Mouse (Mus musculus) liver, postnatal 0 days (tissue): ENCODE data around the gene Ppfibp1. TPM values are rescaled to one million over a fixed set of nuclear protein-coding genes. Genes with fewer than 3 reads are reported as not detected.
"Not testable (repeated sequence)": the region's sequence is repeated elsewhere in the genome, so short reads cannot be mapped to it uniquely, and the experiment has no call there.

Experiments used
- ATAC-seq: fragments of 200-750 bp; cut with Nextera tagmentation; 2 replicates; pipeline ENCODE4 v1.8.0; 2017; ENCODE audit warnings: mild to moderate bottlenecking, moderate library complexity
- DNase-seq: peaks from one replicate; pipeline ENCODE4 v3.0.0-alpha.2; 2016
- H3K27ac ChIP-seq: fragments of 300-500 bp; sonication (generic); 2 replicates; pipeline ENCODE4 v1.5.1; 2014; ENCODE audit warnings: antibody characterized with exemption, moderate library complexity, mild to moderate bottlenecking, low read depth
- H3K27me3 ChIP-seq: fragments of 300-500 bp; sonication (generic); 2 replicates; pipeline ENCODE4 v1.6.1; 2014; ENCODE audit warnings: low read length, control low read depth, mixed read lengths; ENCODE audit not compliant: insufficient read depth
- H3K36me3 ChIP-seq: fragments of 300-500 bp; sonication (generic); replicated peaks from 2 replicates; pipeline ENCODE4 v1.6.1; 2014; ENCODE audit warnings: mild to moderate bottlenecking, control low read depth, low read length, moderate library complexity, mixed read lengths; ENCODE audit not compliant: insufficient read depth
- H3K4me1 ChIP-seq: fragments of 300-500 bp; sonication (generic); 2 replicates; pipeline ENCODE4 v1.6.1; 2014; ENCODE audit warnings: antibody characterized with exemption, mild to moderate bottlenecking, control low read depth; ENCODE audit not compliant: insufficient read depth
- H3K4me2 ChIP-seq: fragments of 300-500 bp; sonication (generic); 2 replicates; pipeline ENCODE4 v1.6.1; 2014; ENCODE audit warnings: low read depth, mild to moderate bottlenecking, low read length, moderate library complexity, mixed read lengths
- H3K4me3 ChIP-seq: fragments of 300-500 bp; sonication (generic); 2 replicates; pipeline ENCODE4 v1.5.1; 2014; ENCODE audit warnings: low read depth, low read length
- H3K9ac ChIP-seq: fragments of 300-500 bp; sonication (generic); replicated peaks from 2 replicates; pipeline ENCODE4 v1.6.1; 2014; ENCODE audit warnings: mild to moderate bottlenecking, moderate library complexity
- H3K9me3 ChIP-seq: fragments of 300-500 bp; sonication (generic); 2 replicates; pipeline ENCODE4 v1.6.1; 2016; ENCODE audit warnings: mild to moderate bottlenecking, control low read depth, low read length, mixed read lengths
- CTCF ChIP-seq: sonication (generic); IDR thresholded peaks from 2 replicates; pipeline ENCODE4 v1.5.1; 2016; ENCODE audit warnings: antibody characterized with exemption, low read depth
- EP300 ChIP-seq: IDR thresholded peaks from 2 replicates; pipeline ENCODE4 v1.6.1; 2016; ENCODE audit warnings: antibody characterized with exemption, low read depth, mild to moderate bottlenecking
- WGBS: fragments of 180-500 bp; shearing (Covaris S2); extraction: QIAGEN DNeasy Blood & Tissue Kit; methylation state at CpG from one replicate; pipeline ENCODE4 v1.1.7; 2014; ENCODE audit not compliant: insufficient replicate concordance; 5-methylcytosine and 5-hydroxymethylcytosine counted together
- polyA plus RNA-seq: library from polyadenylated mRNA; unstranded; fragments of >200 nt; fragmentation: Nextera tagmentation; extraction: Ambion mirVana; gene quantifications from 2 replicates; pipeline ENCODE4 v1.2.1, GENCODE M21; 2015

The Ppfibp1 gene
- polyA plus RNA-seq, 1 experiment from 2014 or later = 11.3 TPM

DNA sequence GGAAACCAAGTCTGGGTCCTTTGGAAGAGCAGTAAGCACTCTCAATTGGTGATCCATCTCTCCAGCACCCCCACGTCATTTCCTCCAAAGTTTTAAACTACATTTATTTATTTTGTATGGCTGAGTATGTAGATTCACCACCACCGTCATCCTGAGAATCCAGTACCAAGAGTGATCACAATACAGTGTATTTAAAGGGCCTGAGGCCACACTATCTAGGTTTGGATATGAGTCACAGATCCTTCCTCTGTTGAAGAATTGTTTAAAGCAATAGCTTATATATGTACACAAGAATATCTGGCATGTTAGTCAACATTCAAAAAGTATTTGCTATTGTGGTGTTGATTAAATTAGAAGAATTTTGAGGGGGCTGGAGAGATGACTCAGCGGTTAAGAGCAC lies 40.0 kb upstream of the Ppfibp1 start:
- no peak for ATAC-seq
- H3K27ac ChIP-seq = no peak overlapping the region
- WGBS = 82% methylated on average over 3 of the region's 3 CpGs

DNA sequence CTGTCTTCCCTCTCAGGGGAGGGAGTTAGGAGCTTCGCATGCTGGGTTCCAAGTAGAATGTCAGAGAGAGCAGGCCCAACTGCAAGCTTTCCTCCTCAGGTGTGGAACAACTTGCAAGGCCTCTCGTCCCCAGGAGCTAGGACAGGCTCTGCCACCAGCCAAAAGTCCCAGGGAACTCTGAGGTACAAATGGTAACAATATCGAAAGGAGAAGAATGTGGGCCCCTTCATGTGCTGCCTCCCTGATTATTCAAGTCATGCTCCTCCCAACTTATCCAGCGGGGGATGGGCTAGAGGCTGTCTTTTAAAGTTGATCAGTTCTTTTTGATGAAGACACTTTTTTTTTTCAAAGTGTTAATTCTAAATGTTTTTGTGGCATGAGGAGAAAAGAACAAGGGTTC lies 38.2 kb upstream of the Ppfibp1 start, which contains the start of gene Smco2:
Smco2 (plus strand) TSS at position 55 of the 400 bp plus-strand sequence.
- Histone ChIP-seq H3K4me1 (no peaks in the 10 kb centered on the region; the same call in 1 of the 2 replicates), H3K27me3 (no peaks in the 10 kb centered on the region), H3K9me3 (no peaks in the 10 kb centered on the region), H3K9ac (no peak within 1 kb of the TSS), H3K27ac (no peak within 1 kb of the TSS), H3K4me2 (no peak within 1 kb of the TSS), H3K4me3 (no peak within 1 kb of the TSS), H3K36me3 (no peaks in the 10 kb centered on the region)
- TF ChIP-seq CTCF (no peak), EP300 (no peak)
- no peak for DNase-seq
- 63% methylated on average over 4 of the region's 4 CpGs for WGBS
- ATAC-seq = no peak

More for the DNA sequence above, 40.0 kb upstream of the Ppfibp1 start:
- DNase-seq = no peak
- H3K9me3 ChIP-seq = no peaks in the 10 kb centered on the region
- H3K4me2 ChIP-seq = no peak overlapping the region
- no peak overlapping the region for H3K4me3 ChIP-seq
- TF ChIP-seq EP300 (no peak), CTCF (no peak)
- H3K4me1 ChIP-seq = no peaks in the 10 kb centered on the region; the same call in 1 of the 2 replicates
- H3K9ac ChIP-seq = no peak overlapping the region
- H3K36me3 ChIP-seq = no peaks in the 10 kb centered on the region
- H3K27me3 ChIP-seq = no peaks in the 10 kb centered on the region

DNA sequence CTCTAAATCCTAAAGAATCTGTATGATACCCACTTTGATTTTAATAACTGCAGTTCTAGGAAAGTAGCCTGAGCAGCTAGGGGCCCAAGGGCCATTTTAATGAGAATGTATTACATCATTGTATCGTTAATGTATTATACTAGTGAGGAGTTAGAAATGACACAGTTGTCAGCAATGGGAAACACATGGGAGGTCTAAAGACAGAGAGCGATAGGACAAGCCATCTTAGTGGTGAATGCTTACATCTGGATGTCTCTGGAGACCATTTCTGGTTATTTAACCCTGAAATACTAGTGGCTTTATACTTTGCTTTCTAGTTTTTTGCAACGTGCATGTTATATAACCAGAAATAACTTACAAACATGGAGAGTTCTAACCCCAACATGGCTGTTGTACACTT lies 36.4 kb upstream of the Ppfibp1 start:
- Histone ChIP-seq H3K4me1 (no peaks in the 10 kb centered on the region; the same call in 1 of the 2 replicates), H3K27ac (no peak overlapping the region), H3K36me3 (no peaks in the 10 kb centered on the region), H3K4me3 (no peak overlapping the region), H3K9ac (no peak overlapping the region), H3K9me3 (no peaks in the 10 kb centered on the region), H3K27me3 (no peaks in the 10 kb centered on the region), H3K4me2 (no peak overlapping the region)
- no peak for TF ChIP-seq CTCF
- no peak for TF ChIP-seq EP300
- DNase-seq = no peak
- WGBS = 82% methylated on average over 3 of the region's 3 CpGs
- ATAC-seq = no peak

- Histone ChIP-seq H3K9ac (no peak overlapping the region), H3K4me2 (no peak overlapping the region), H3K9me3 (no peaks in the 10 kb centered on the region), H3K36me3 (no peaks in the 10 kb centered on the region), H3K27ac (no peak overlapping the region), H3K4me3 (no peak overlapping the region), H3K27me3 (no peaks in the 10 kb centered on the region), H3K4me1 (no peaks in the 10 kb centered on the region; the same call in 1 of the 2 replicates)
- DNase-seq (no peak), ATAC-seq (peak; percentile 17; the same call in 1 of the 2 replicates)
- peak; percentile 34; the same call in 1 of the 2 replicates for TF ChIP-seq EP300
- TF ChIP-seq CTCF = no peak
- 60% methylated on average over 4 of the region's 4 CpGs for WGBS
Measured at GRCm38 (mm10) chr6:146852739-146853138, 35.5 kb upstream of the Ppfibp1 start.

- Histone ChIP-seq H3K27me3 (no peaks in the 10 kb centered on the region), H3K4me1 (no peaks in the 10 kb centered on the region), H3K4me3 (no peak overlapping the region), H3K9me3 (no peaks in the 10 kb centered on the region), H3K9ac (no peak overlapping the region), H3K27ac (no peak overlapping the region), H3K4me2 (no peak overlapping the region), H3K36me3 (no peaks in the 10 kb centered on the region)
- peak; percentile 49 for DNase-seq
- 83% methylated on average over 9 of the region's 9 CpGs for WGBS
- peak; percentile 55 for ATAC-seq
- TF ChIP-seq EP300 (no peak), CTCF (no peak)
Measured at GRCm38 (mm10) chr6:146855185-146855584, 33.1 kb upstream of the Ppfibp1 start.

- no peak overlapping the region for H3K4me3 ChIP-seq
- H3K4me1 ChIP-seq = no peaks in the 10 kb centered on the region
- no peaks in the 10 kb centered on the region for H3K9me3 ChIP-seq
- no peak for ATAC-seq
- no peak overlapping the region for H3K9ac ChIP-seq
- TF ChIP-seq CTCF (no peak), EP300 (no peak)
- WGBS = 84% methylated on average over 2 of the region's 2 CpGs
- no peak for DNase-seq
- no peaks in the 10 kb centered on the region for H3K36me3 ChIP-seq
- no peaks in the 10 kb centered on the region for H3K27me3 ChIP-seq
- no peak overlapping the region for H3K27ac ChIP-seq
- no peak overlapping the region for H3K4me2 ChIP-seq
Measured at GRCm38 (mm10) chr6:146857386-146857785, 30.9 kb upstream of the Ppfibp1 start.

DNA sequence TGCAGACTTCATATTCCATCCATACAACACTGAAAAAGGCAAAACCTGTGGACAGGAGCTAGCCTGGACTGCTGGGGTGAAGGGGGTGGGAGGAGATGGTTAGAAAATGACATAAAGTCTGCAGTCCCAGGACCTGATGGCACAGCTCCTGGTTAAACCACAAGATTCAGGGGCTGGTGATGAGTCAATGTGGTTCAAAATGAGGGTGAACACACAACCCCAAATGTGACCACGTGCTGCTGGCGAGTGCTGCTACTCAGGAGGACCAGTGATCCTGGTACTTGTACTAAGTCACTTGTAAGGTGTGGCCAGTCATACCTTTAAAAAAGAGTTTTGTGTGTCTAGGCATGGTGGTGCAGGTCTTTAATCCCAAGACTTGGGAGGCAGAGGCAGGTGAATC lies 25.1 kb upstream of the Ppfibp1 start:
- no peaks in the 10 kb centered on the region for H3K9me3 ChIP-seq
- 80% methylated on average over 2 of the region's 2 CpGs for WGBS
- ATAC-seq (no peak), DNase-seq (no peak)
- no peak overlapping the region for H3K9ac ChIP-seq
- H3K4me3 ChIP-seq = no peak overlapping the region
- H3K36me3 ChIP-seq = no peaks in the 10 kb centered on the region
- no peak for TF ChIP-seq EP300
- no peak for TF ChIP-seq CTCF
- H3K4me1 ChIP-seq = no peaks in the 10 kb centered on the region
- H3K27ac ChIP-seq = no peak overlapping the region
- H3K4me2 ChIP-seq = no peak overlapping the region
- no peaks in the 10 kb centered on the region for H3K27me3 ChIP-seq

DNA sequence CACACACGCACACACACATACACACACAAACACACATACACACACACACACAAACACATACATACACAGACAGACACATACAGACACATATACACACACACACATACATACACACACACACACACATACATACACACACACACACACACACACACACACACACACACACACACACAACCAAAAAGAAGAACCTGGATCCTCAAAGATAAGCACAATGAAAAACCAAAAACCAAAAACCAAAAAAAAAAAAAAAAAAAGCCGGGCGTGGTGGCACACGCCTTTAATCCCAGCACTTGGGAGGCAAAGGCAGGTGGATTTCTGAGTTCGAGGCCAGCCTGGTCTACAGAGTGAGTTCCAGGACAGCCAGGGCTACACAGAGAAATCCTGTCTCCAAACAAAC lies 23.9 kb upstream of the Ppfibp1 start:
- H3K27me3 ChIP-seq, ATAC-seq, H3K4me3 ChIP-seq, H3K36me3 ChIP-seq, H3K27ac ChIP-seq, H3K4me1 ChIP-seq, DNase-seq, H3K9ac ChIP-seq, H3K4me2 ChIP-seq, H3K9me3 ChIP-seq: not testable (repeated sequence)
- 74% methylated on average over 5 of the region's 5 CpGs for WGBS
